Mouse (Mus musculus) testis, postnatal 10 days (tissue): ENCODE data around the gene Trim69.

ENCODE experiments used
- DNase-seq: peaks from one replicate; pipeline ENCODE4 v3.0.0; 2021; ENCODE audit warnings: low spot score

Gene Trim69

GRCm38 (mm10) chr2:122153681-122154365 is 6.7 kb upstream of the Trim69 start:
- DNase-seq: no peak

- DNase-seq: no peak
These were observed 6.0 kb upstream of the Trim69 start for GRCm38 (mm10) chr2:122154479-122154878.

- no peak for DNase-seq
These were observed 5.2 kb upstream of the Trim69 start for GRCm38 (mm10) chr2:122155292-122155691.

GRCm38 (mm10) chr2:122156051-122156700 is 4.3 kb upstream of the Trim69 start:
- DNase-seq: no peak

DNA sequence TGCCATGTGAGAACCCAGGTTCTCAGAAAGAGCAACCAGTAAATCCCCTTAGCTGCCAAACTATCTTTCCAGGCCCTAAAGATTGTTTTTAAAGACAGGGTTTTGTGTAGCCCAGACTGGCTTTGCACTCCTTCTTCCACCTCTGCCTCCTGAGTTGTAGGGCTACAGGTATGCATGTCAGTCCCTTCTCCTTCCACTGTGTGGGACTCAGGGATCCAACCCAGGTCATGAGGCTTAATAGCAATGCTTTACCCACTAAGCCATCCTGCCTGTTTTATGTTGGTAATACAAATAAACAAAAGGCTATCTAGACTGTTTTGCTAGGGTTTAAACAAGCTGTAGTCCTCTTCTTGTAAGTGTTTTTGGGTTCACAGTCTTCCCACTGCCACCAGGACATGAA is 2.9 kb upstream of the Trim69 start:
- no peak for DNase-seq

DNA sequence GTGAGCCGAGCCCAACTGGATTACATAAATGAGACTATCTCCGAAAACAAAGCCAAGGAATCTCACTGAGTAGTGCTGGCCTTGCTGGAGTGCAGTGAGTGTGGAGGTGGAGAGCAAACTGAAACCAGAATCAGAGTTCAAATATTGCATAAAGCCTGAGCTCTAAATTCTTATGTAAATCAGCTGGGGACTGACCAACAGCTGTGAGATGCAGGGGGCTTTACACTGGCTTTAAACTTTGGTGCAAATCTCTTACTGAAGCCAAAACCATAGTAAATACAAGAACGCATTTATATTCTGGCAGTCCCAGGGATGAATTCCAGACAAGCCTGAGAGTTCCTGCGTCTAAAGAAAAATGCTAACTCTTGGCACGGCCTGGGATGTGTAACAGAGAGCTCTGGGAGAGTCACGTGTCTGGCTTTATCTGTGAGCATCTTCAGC is 2.1 kb upstream of the Trim69 start:
- DNase-seq: no peak

DNA sequence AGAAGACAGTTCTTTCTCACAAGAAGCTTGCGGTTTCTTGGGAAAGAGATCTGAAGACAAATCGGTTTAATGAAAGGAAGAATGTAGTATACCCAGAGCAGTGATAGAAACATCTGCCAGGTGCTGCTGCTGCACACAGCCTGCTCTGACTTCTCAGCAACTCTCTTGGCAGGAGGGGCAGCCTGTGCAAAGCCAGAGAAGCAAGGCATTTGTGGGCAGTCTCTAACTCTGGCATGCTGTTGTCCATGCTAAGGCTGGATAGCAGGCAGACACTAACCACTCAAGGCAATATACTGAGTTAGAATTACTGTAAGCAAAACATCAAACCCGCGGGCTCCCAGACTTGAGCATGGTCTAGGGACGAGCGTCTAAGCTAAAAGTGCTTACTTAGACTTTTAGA is 833 bp upstream of the Trim69 start:
- DNase-seq: no peak

GRCm38 (mm10) chr2:122161542-122161941 is 1.0 kb downstream of the Trim69 start:
- no peak for DNase-seq

DNA sequence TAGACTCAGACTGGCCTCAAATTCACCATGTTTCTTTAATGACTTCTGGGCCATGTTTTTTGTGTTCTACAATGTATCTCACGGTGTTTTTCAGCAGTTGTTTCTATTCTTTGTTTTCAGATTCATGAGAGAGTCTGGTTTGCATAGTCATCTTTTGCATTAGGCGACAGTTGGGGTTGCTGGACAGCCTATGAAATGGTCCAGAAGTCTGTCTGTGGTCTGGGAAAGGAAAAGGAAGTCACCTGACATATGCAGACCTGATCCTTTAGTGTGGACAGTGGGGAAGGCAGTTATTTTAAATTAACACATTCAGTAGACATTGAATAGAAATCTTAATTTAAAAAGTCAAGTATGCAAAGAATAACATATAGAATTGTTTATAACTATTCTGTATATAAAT is 2.0 kb downstream of the Trim69 start:
- no peak for DNase-seq

GRCm38 (mm10) chr2:122163430-122164195 is 3.1 kb downstream of the Trim69 start:
- DNase-seq: no peak

DNA sequence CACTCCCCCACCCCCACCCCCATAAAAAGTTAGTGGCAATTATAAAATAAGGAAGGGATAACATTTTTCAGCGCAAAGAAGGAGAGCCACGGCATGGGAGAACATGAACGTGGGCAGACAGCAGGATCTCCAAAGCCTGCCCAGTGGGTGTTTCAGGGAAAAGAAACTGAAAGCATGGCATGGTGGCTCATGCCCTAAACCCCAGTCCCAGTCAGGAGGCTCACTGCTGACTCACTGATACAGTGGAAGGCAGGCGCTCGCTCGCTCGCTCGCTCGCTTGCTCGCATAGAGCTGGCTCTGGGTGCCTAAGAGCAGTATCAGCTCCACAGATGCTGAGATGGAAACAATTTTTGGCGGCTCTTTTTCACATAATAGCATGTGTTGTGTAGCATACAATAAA is 3.8 kb downstream of the Trim69 start:
- no peak for DNase-seq

GRCm38 (mm10) chr2:122171292-122171691 is 10.8 kb downstream of the Trim69 start:
- no peak for DNase-seq

DNA sequence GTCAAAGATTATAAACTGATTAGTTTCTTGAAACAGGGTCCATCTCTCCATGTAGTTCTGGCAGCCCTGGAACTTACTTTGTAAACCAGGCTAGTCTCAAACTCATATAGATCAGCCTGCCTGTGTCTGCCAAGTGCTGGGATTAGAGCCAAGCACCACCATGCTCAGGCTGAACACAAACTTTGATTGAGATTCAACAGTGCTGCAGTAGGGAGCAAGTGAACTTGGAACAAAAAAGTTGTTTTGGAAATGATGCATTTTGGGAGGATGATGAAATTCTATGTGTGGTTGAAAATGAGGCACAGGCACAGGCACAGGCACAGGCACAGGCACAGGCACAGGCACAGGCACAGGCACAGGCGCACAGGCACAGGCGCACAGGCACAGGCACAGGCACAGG is 11.7 kb downstream of the Trim69 start:
- no peak for DNase-seq

- DNase-seq: no peak
These were observed 19.7 kb downstream of the Trim69 start for GRCm38 (mm10) chr2:122180051-122180822.

- no peak for DNase-seq
These were observed 24.6 kb downstream of the Trim69 start for GRCm38 (mm10) chr2:122185086-122185485.

DNA sequence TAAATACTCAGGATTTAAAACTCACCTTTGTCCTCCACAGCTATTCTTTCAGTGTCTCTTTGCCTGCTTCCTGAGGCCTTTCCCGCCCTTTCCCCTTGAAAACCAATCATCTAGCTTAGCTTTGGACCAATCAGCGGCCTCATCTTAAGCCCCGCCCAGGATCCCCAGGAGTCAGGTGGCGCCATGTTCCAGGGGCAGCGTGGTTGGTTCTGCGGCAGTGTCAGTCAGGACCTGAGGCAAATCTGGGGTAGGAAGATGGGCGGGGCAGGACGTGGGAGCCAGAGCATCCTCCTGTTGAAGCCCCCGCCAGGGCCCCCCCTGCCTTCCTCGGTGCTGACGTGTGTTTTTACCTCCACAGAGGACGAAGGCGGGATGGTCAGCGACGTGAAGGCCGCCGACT is 25.6 kb downstream of the Trim69 start, which contains the start of the genes Patl2 and Terb2:
TSS of gene Patl2 (minus strand) at position 84 of the 400 bp plus-strand sequence.
TSS of gene Terb2 (plus strand) at position 167 of the 400 bp plus-strand sequence.
- DNase-seq: peak; percentile 56

- DNase-seq: no peak
These were observed 26.3 kb downstream of the Trim69 start for GRCm38 (mm10) chr2:122186751-122187150.

DNA sequence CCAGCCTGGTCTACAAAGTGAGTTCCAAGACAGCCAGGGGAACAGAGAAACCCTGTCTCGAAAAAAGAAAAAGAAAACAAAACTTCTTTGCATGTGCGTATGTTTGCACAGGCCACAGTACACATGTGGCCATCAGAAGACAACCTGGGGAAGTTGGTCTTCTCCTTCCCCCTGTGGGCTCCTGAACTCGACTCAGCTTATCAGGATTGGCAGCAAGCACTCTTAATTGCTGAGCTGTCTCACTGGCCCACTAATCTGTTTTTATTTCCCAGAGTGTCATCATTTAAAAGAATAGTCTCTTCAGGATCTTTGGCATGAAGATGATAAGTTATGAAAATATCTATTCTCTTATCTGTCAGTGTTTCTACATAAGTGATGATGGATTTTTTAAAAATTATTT is 31.3 kb downstream of the Trim69 start:
- DNase-seq: no peak

DNA sequence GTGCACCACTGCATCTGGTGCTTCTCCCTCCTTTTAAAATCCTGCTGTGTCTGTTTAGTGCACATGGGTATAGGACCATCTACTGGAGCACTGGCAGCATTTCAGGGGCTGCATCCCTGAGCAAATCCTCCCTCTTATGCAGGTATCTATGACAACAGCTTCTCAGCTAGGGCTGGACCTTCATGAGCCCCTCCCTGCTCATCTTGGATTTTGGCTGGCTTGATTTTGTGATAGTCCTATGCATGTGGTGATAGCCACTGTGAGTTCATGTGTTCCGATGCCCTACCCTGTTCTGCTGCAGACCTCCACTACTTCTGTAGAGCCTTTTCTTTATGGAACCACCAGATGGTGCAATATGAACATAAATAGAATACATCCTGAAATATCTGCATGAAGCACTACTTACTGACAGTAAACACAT is 34.0 kb downstream of the Trim69 start:
- no peak for DNase-seq

- no peak for DNase-seq
These were observed 41.0 kb downstream of the Trim69 start for GRCm38 (mm10) chr2:122201501-122201900.

GRCm38 (mm10) chr2:122206440-122207107 is 46.1 kb downstream of the Trim69 start:
- DNase-seq: no peak
